Mouse (Mus musculus) fat pad, adult 2 months (tissue): Measurements from ENCODE around the gene Ntn4.
A peak's percentile ranks its signal among the peaks of the same experiment; 100 is the strongest.

Experiments
- DNase-seq: peaks from one replicate; pipeline ENCODE4 v3.0.0-alpha.2; 2011; ENCODE audit warnings: low read depth, low spot score; ENCODE audit errors: extremely low read depth

Ntn4 gene

DNA sequence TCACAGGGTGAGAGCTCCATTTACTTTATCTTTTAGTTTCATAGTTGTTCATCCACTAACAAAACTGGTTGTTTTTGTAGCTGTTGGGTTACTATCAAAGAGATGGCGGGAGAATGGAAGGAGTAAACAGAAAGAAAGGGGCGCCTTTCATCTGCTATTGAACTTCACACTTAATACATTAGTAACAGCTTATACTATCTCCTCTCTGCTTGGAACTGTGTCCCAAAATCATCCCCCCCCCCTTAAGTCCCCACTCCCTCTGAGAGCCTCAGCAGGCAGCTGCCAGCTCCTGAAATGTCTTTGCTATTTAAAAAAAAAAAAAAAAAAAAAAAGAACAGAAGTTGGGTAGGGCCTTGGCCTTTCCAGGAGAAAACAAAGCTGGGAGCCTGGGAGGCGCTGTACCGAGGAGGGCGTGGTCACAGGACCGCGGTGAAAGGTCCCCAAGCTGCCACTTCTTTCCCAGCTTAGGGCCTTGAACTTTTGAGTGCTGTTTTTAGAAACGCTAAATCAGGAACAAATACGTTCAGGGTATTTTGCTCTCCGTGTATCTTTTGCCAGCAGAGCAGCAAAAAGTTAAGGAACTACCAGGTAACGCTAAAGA lies 83.6 kb downstream of the Ntn4 start:
- DNase-seq, result no peak

DNA sequence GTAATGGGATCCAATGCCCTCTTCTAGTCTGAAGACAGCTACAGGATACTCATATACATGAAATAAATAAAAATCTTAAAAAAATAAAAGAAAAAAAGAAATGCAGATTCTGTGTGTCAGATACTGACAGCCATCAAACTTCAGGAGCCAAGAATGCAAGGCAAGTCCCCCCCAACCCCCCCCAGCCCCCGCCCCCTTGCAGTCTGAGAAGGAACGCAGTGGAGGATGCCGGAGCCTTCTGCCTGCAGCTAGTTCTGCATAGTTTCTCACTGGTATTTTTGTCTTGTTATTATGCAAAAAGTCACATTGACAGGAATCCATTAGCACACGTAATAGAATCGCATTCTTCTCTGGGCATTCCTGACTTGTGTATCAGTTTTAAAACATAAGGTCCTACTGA lies 87.7 kb downstream of the Ntn4 start:
- DNase-seq, result no peak

- DNase-seq, result no peak
Observed at GRCm38 (mm10) chr10:93730514-93730913, 90.0 kb downstream of the Ntn4 start.

DNA sequence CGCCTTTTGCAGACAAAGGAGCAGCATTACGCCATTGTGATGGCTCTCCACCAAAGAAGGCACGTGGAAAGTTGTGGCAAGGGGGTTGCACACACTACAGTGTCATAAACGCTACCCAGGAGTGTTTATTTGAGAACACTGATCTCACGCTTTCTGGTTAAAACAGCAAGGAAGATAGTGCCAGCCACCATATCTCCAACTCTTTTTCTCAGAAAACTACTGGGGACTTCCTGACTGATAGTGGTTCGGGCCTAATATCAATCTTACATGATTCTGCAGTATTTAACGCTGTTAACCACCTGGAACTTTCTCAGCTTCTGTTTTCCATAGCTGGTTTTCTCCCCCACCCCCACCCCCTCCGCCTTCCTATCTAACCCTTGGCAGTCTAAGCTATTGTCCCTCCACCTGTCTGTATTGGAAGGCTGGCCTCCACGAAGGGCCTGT lies 90.8 kb downstream of the Ntn4 start:
- no peak for DNase-seq

GRCm38 (mm10) chr10:93736114-93736645 lies 95.7 kb downstream of the Ntn4 start:
- no peak for DNase-seq

- no peak for DNase-seq
Observed at GRCm38 (mm10) chr10:93737080-93737479, 96.6 kb downstream of the Ntn4 start.

DNA sequence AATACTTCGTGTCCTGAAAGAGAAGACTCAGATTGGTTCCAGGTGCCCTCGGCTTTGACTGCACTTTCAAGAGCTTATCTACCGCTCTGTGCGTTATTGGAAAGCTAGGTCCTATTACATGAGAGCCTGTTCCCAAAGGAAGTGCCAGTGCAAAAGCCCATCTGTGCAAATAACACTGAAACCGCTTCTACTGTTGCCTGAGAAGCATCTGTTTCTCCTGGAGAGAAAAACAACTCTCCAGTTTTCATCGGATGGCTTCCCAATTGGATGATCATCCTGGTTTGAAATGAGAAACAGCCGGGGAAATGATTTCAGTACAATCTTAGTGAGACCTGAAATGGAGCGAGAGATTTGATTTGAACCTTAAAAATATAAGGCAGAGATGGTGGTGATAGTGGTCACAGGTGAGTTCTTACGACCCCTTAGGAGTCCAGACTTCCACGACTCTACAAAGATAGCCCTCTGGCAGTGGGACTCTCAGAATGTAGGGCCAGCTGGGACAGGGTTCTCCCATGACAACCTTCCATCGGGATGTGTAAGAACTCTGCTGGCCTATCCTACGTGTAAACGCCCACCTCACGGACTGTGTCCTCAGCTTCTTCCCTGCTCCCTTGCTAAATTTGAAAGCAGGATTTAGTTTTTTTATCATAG lies 101.1 kb downstream of the Ntn4 start:
- DNase-seq, result no peak

DNA sequence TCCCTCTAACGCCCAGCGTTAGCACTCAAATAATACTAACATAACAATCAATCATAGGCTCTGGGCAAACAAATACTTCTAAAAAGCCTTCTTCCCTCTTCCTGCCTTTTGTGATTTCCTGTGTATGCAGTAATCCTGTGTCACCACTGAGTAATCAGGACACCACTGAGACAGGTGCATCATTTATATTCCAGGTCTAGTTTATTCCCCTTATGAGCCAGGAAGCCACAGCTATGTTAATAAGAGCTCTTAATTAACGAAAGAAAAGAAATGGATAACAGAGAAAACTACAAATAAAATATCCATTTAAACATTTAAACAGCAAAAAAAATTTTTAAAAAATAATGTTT lies 101.6 kb downstream of the Ntn4 start:
- DNase-seq, result no peak

- no peak for DNase-seq
Observed at GRCm38 (mm10) chr10:93742598-93742997, 102.1 kb downstream of the Ntn4 start.

GRCm38 (mm10) chr10:93749267-93750192 lies 109.0 kb downstream of the Ntn4 start:
- no peak for DNase-seq

DNA sequence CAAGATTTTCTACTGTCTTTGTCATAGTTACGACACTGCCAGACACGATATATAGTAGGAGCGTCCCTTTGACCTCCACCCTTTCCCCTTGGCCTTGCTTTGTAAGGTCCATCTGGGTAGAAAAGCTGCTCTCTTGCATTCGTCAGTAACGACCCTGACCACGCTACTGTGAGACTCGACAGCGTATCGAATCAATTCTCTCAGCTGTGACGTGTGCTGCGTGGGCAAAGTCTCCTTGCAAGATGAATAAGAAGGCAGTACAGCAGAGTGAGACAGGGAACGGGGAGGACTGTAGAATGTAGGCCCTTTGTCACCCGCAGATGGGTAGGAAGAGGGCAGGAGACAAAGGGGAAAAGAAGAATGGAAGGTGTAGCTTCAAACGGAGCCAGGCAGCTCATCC lies 110.8 kb downstream of the Ntn4 start:
- no peak for DNase-seq

DNA sequence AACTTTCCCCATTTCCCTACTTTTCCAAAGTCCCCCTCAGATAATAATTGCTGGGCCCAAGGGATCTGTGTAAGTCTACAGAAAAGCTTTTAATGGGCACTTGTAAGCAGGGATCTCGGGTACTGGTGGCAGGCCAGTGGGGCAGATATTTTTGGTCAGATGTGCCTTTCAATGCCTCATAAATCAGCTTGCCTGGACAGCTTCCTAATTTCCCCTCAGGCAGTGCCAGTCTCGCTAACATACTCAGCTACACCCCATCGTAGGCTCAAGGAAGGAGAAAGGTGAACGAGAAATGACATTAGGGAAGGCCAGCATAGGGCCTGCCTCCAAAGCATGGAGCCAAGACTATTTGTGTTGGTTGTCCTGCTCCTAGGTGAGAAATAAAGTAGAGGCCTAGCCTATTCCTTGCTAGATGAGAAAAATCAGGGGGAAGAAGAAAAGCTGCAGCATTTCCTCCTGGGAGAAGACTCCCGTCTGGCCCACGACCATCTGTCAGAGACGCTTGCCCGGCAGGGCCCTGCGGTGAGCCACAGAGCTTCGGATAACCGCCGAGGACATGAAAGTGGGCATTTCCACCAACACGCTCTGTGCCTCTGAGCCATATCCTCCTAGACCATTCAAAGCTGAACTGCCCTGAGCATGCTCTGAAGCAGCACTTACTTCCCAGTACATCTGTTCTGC lies 113.4 kb downstream of the Ntn4 start:
- no peak for DNase-seq

GRCm38 (mm10) chr10:93756211-93756610 lies 115.7 kb downstream of the Ntn4 start:
- DNase-seq, result no peak

GRCm38 (mm10) chr10:93759644-93760043 lies 119.2 kb downstream of the Ntn4 start:
- no peak for DNase-seq

- no peak for DNase-seq
Observed at GRCm38 (mm10) chr10:93760429-93760828, 119.9 kb downstream of the Ntn4 start.

DNA sequence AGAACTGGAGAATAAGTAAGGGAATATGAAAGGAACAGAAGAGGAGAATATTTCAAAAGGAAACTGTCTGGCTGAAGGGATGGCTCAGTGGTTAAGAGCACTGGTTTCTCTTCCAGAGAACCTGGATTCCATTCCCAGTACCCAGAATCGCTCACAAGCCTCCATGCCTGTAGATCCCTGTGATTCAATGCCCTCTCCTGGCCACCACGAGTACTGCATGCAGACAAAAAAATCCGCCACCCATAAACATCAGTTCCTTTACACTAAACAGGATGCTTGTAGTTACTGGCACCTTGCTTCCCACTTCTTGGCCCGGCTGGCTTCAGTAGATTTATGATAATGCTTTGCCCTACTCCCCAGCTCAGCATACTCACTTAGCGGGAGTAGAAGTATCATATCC lies 122.6 kb downstream of the Ntn4 start:
- no peak for DNase-seq

GRCm38 (mm10) chr10:93766221-93766620 lies 125.7 kb downstream of the Ntn4 start:
- DNase-seq, result peak; percentile 95

GRCm38 (mm10) chr10:93767245-93767644 lies 126.8 kb downstream of the Ntn4 start:
- peak; percentile 52 for DNase-seq

GRCm38 (mm10) chr10:93768222-93768621 lies 127.7 kb downstream of the Ntn4 start:
- no peak for DNase-seq

DNA sequence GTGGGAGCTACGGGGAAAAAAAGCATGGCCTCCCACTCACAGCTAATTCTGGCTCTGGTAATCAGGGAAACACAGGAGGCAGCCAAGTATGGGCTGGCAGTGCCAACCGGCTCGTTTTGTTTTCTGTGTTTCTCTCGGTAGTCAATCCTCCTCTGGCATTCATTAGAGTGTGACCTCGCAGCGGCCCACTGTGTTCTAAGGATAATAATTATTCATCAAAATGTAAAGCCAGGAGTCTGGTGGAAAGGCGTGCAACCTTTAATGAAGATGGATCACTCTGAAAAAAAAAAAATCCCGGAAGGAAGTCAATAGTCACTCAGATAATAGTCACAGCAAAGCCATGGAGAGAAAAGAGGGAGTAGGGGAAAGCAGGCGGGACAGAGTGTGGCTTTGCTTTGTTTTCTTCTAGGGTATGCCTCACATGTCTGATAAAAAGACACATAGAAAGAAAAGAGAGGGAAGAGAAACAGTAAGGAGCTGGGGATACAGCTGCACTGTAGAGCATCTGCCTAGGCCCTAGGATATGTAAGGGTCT lies 131.5 kb downstream of the Ntn4 start:
- peak; percentile 73 for DNase-seq

DNA sequence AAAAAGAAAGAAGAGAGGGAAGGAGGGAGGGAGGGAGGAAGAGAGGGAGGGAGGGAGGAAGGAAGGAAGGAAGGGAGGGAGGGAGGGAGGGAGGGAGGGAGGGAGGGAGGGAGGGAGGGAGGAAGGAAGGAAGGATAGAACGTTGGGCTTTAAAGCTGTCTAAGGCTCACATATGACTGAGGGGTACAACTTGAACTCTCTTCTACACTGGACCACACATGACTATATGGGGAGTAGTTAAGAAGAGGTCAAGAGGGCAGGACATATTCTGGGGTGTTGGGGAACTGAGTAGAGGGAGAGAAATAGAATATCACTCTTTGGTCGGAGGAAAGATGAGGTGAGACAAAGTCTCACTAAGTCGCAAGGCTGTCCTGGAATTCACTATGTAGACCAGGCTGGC lies 132.0 kb downstream of the Ntn4 start:
- no peak for DNase-seq
